Mouse (Mus musculus) induced T-regulatory cell, adult 2 months (primary cell): ENCODE data around the gene Col4a2.

Source experiments
- DNase-seq: peaks from one replicate; pipeline ENCODE4 v3.0.0-alpha.2; 2012; ENCODE audit warnings: low read depth

Col4a2 gene

GRCm38 (mm10) chr8:11323681-11324080 lies 11.1 kb downstream of the Col4a2 start:
- no peak for DNase-seq

GRCm38 (mm10) chr8:11324801-11325395 lies 12.3 kb downstream of the Col4a2 start:
- DNase-seq = no peak

GRCm38 (mm10) chr8:11327298-11327697 lies 14.7 kb downstream of the Col4a2 start:
- no peak for DNase-seq

- DNase-seq = no peak
Measured at GRCm38 (mm10) chr8:11327722-11328417, 15.3 kb downstream of the Col4a2 start.

- DNase-seq = no peak
Measured at GRCm38 (mm10) chr8:11331561-11331960, 19.0 kb downstream of the Col4a2 start.

- no peak for DNase-seq
Measured at GRCm38 (mm10) chr8:11333746-11334145, 21.1 kb downstream of the Col4a2 start.

GRCm38 (mm10) chr8:11334493-11334892 lies 21.9 kb downstream of the Col4a2 start:
- DNase-seq = no peak

- DNase-seq = no peak
Measured at GRCm38 (mm10) chr8:11335238-11335637, 22.6 kb downstream of the Col4a2 start.

GRCm38 (mm10) chr8:11336346-11336745 lies 23.7 kb downstream of the Col4a2 start:
- DNase-seq = no peak

GRCm38 (mm10) chr8:11337642-11338041 lies 25.0 kb downstream of the Col4a2 start:
- no peak for DNase-seq

GRCm38 (mm10) chr8:11338507-11338906 lies 25.9 kb downstream of the Col4a2 start:
- DNase-seq = no peak

GRCm38 (mm10) chr8:11340310-11341110 lies 27.9 kb downstream of the Col4a2 start:
- DNase-seq = no peak

- no peak for DNase-seq
Measured at GRCm38 (mm10) chr8:11341111-11341566, 28.5 kb downstream of the Col4a2 start.

- no peak for DNase-seq
Measured at GRCm38 (mm10) chr8:11344459-11344858, 31.9 kb downstream of the Col4a2 start.

- DNase-seq = no peak
Measured at GRCm38 (mm10) chr8:11346225-11346624, 33.6 kb downstream of the Col4a2 start.

GRCm38 (mm10) chr8:11347699-11348098 lies 35.1 kb downstream of the Col4a2 start:
- DNase-seq = no peak

GRCm38 (mm10) chr8:11348622-11349021 lies 36.0 kb downstream of the Col4a2 start:
- no peak for DNase-seq

GRCm38 (mm10) chr8:11351355-11351754 lies 38.8 kb downstream of the Col4a2 start:
- DNase-seq = no peak

- DNase-seq = no peak
Measured at GRCm38 (mm10) chr8:11352514-11352913, 39.9 kb downstream of the Col4a2 start.

- no peak for DNase-seq
Measured at GRCm38 (mm10) chr8:11354800-11355451, 42.3 kb downstream of the Col4a2 start.

GRCm38 (mm10) chr8:11355900-11356299 lies 43.3 kb downstream of the Col4a2 start:
- no peak for DNase-seq

GRCm38 (mm10) chr8:11356776-11357175 lies 44.2 kb downstream of the Col4a2 start:
- DNase-seq = no peak
